Mouse (Mus musculus) kidney, embryonic 15.5 days (tissue): Measurements from ENCODE around the gene OR5BS1P. TPM values are rescaled to one million over a fixed set of nuclear protein-coding genes. Genes with fewer than 3 reads are reported as not detected.
"Not testable (repeated sequence)": the region's sequence is repeated elsewhere in the genome, so short reads cannot be mapped to it uniquely, and the experiment has no call there.

ENCODE experiments used
- ATAC-seq: fragments of 200-750 bp; cut with Nextera tagmentation; replicated peaks from 2 replicates; pipeline ENCODE4 v1.8.0; 2017; ENCODE audit warnings: moderate TSS enrichment; ENCODE audit not compliant: low FRiP score
- H3K27ac ChIP-seq: fragments of 300-500 bp; sonication (generic); 2 replicates; pipeline ENCODE4 v1.5.1; 2015; ENCODE audit warnings: mild to moderate bottlenecking, inconsistent platforms
- H3K27me3 ChIP-seq: fragments of 300-500 bp; sonication (generic); 2 replicates; pipeline ENCODE4 v1.6.1; 2015; ENCODE audit warnings: inconsistent platforms
- H3K36me3 ChIP-seq: fragments of 300-500 bp; sonication (generic); 2 replicates; pipeline ENCODE4 v1.6.1; 2015; ENCODE audit warnings: inconsistent platforms
- H3K4me1 ChIP-seq: fragments of 300-500 bp; sonication (generic); 2 replicates; pipeline ENCODE4 v1.6.1; 2015; ENCODE audit warnings: inconsistent platforms
- H3K4me2 ChIP-seq: fragments of 300-500 bp; sonication (generic); 2 replicates; pipeline ENCODE4 v1.6.1; 2015; ENCODE audit warnings: moderate library complexity, mild to moderate bottlenecking, inconsistent platforms
- H3K4me3 ChIP-seq: fragments of 300-500 bp; sonication (generic); replicated peaks from 2 replicates; pipeline ENCODE4 v1.5.1; 2015; ENCODE audit warnings: mild to moderate bottlenecking, inconsistent platforms
- H3K9ac ChIP-seq: fragments of 300-500 bp; sonication (generic); 2 replicates; pipeline ENCODE4 v1.6.1; 2015; ENCODE audit warnings: mild to moderate bottlenecking, inconsistent platforms
- H3K9me3 ChIP-seq: fragments of 300-500 bp; sonication (generic); replicated peaks from 2 replicates; pipeline ENCODE4 v1.6.1; 2016; ENCODE audit warnings: inconsistent platforms
- WGBS: fragments of 180-500 bp; shearing (Covaris S2); methylation state at CpG from one replicate; pipeline ENCODE4 v1.1.7; 2015; ENCODE audit warnings: mixed read lengths; 5-methylcytosine and 5-hydroxymethylcytosine counted together
- polyA plus RNA-seq: library from polyadenylated mRNA; unstranded; fragments of >200 nt; fragmentation: Nextera tagmentation; extraction: Ambion mirVana; gene quantifications from 2 replicates; pipeline ENCODE4 v1.2.1, GENCODE M21; 2015

OR5BS1P gene
- polyA plus RNA-seq, 1 experiment from 2014 or later = not detected

- no peak overlapping the region for H3K4me2 ChIP-seq
- H3K27me3 ChIP-seq = no peaks in the 10 kb centered on the region
- no peak overlapping the region for H3K27ac ChIP-seq
- H3K4me1 ChIP-seq = peaks cover 16% of the 10 kb centered on the region
- no peak overlapping the region for H3K4me3 ChIP-seq
- H3K9me3 ChIP-seq = no peaks in the 10 kb centered on the region
- no peaks in the 10 kb centered on the region for H3K36me3 ChIP-seq
- H3K9ac ChIP-seq = no peak overlapping the region
- 57% methylated on average over 2 of the region's 2 CpGs for WGBS
- no peak for ATAC-seq
Observed at GRCm38 (mm10) chr15:98509387-98509786, 39.7 kb downstream of the OR5BS1P start.

- H3K27me3 ChIP-seq = no peaks in the 10 kb centered on the region
- peak overlapping the region; percentile 64 for H3K4me2 ChIP-seq
- no peak overlapping the region for H3K27ac ChIP-seq
- 29% methylated on average over 25 of the region's 25 CpGs for WGBS
- H3K4me1 ChIP-seq = peaks cover 12% of the 10 kb centered on the region
- no peaks in the 10 kb centered on the region for H3K9me3 ChIP-seq
- no peaks in the 10 kb centered on the region for H3K36me3 ChIP-seq
- no peak overlapping the region for H3K9ac ChIP-seq
- peak overlapping the region; percentile 24; the same call in 1 of the 2 replicates for H3K4me3 ChIP-seq
- ATAC-seq = peak; percentile 25; the same call in 1 of the 2 replicates
Observed at GRCm38 (mm10) chr15:98510438-98511385, 41.0 kb downstream of the OR5BS1P start.

- ATAC-seq = no peak
- 68% methylated on average over 13 of the region's 13 CpGs for WGBS
- H3K27ac ChIP-seq = no peak overlapping the region
Observed at GRCm38 (mm10) chr15:98511386-98511928, 41.8 kb downstream of the OR5BS1P start.

GRCm38 (mm10) chr15:98512232-98512631 lies 42.5 kb downstream of the OR5BS1P start:
- no peak overlapping the region for H3K4me2 ChIP-seq
- no peak overlapping the region for H3K27ac ChIP-seq
- H3K9ac ChIP-seq = no peak overlapping the region
- no peak overlapping the region for H3K4me3 ChIP-seq
- peaks cover 12% of the 10 kb centered on the region for H3K4me1 ChIP-seq
- WGBS = 67% methylated on average over 8 of the region's 8 CpGs
- H3K9me3 ChIP-seq = no peaks in the 10 kb centered on the region
- no peak for ATAC-seq
- no peaks in the 10 kb centered on the region for H3K27me3 ChIP-seq
- H3K36me3 ChIP-seq = no peaks in the 10 kb centered on the region

More at GRCm38 (mm10) chr15:98511386-98511928, 41.8 kb downstream of the OR5BS1P start:
- Histone ChIP-seq H3K9ac (no peak overlapping the region), H3K9me3 (no peaks in the 10 kb centered on the region), H3K4me1 (peaks cover 12% of the 10 kb centered on the region), H3K4me2 (peak overlapping the region; percentile 64), H3K27me3 (no peaks in the 10 kb centered on the region), H3K36me3 (no peaks in the 10 kb centered on the region), H3K4me3 (no peak overlapping the region)

GRCm38 (mm10) chr15:98512799-98513321 lies 43.2 kb downstream of the OR5BS1P start:
- Histone ChIP-seq H3K4me1 (peaks cover 12% of the 10 kb centered on the region), H3K27ac (no peak overlapping the region), H3K9ac (no peak overlapping the region), H3K36me3 (peaks cover 5% of the 10 kb centered on the region), H3K27me3 (no peaks in the 10 kb centered on the region), H3K9me3 (no peaks in the 10 kb centered on the region), H3K4me3 (no peak overlapping the region), H3K4me2 (no peak overlapping the region)
- 51% methylated on average over 17 of the region's 17 CpGs for WGBS
- no peak for ATAC-seq

- not testable (repeated sequence) for ATAC-seq, H3K4me2 ChIP-seq, H3K9ac ChIP-seq, H3K4me3 ChIP-seq, H3K27me3 ChIP-seq, H3K9me3 ChIP-seq, H3K27ac ChIP-seq
- 68% methylated on average over 3 of the region's 3 CpGs for WGBS
- Histone ChIP-seq H3K4me1 (peaks cover 12% of the 10 kb centered on the region), H3K36me3 (peaks cover 12% of the 10 kb centered on the region)
Observed at GRCm38 (mm10) chr15:98513676-98514075, 44.0 kb downstream of the OR5BS1P start.

- Histone ChIP-seq H3K27me3 (no peaks in the 10 kb centered on the region), H3K4me1 (peaks cover 12% of the 10 kb centered on the region), H3K27ac (no peak overlapping the region), H3K9me3 (no peaks in the 10 kb centered on the region), H3K9ac (no peak overlapping the region), H3K36me3 (peaks cover 12% of the 10 kb centered on the region), H3K4me3 (no peak overlapping the region), H3K4me2 (no peak overlapping the region)
- WGBS = 81% methylated on average over 8 of the region's 8 CpGs
- no peak for ATAC-seq
Observed at GRCm38 (mm10) chr15:98514146-98514545, 44.5 kb downstream of the OR5BS1P start.

GRCm38 (mm10) chr15:98514845-98515244 lies 45.1 kb downstream of the OR5BS1P start:
- peaks cover 12% of the 10 kb centered on the region for H3K4me1 ChIP-seq
- not testable (repeated sequence) for ATAC-seq, H3K9me3 ChIP-seq, H3K27me3 ChIP-seq, H3K4me3 ChIP-seq, H3K27ac ChIP-seq, H3K9ac ChIP-seq, H3K4me2 ChIP-seq
- 83% methylated on average over 2 of the region's 2 CpGs for WGBS
- peaks cover 18% of the 10 kb centered on the region for H3K36me3 ChIP-seq

- Histone ChIP-seq H3K36me3 (peaks cover 45% of the 10 kb centered on the region), H3K27me3 (no peaks in the 10 kb centered on the region), H3K9me3 (no peaks in the 10 kb centered on the region), H3K4me3 (no peak overlapping the region), H3K4me1 (0 out of 2 replicates have a peak, but pooled peaks cover 4% of the 10 kb centered on the region), H3K4me2 (no peak overlapping the region), H3K27ac (no peak overlapping the region), H3K9ac (no peak overlapping the region)
- 0 out of 2 replicates have a peak, but pooled peaks have one; percentile 45 for ATAC-seq
- WGBS = 67% methylated on average over 16 of the region's 16 CpGs
Observed at GRCm38 (mm10) chr15:98517380-98518355, 48.0 kb downstream of the OR5BS1P start.

- Histone ChIP-seq H3K27ac (no peak overlapping the region), H3K9ac (no peak overlapping the region), H3K4me2 (no peak overlapping the region), H3K36me3 (peaks cover 79% of the 10 kb centered on the region), H3K4me1 (no peaks in the 10 kb centered on the region), H3K27me3 (no peaks in the 10 kb centered on the region), H3K9me3 (no peaks in the 10 kb centered on the region), H3K4me3 (no peak overlapping the region)
- 78% methylated on average over 3 of the region's 3 CpGs for WGBS
- no peak for ATAC-seq
Observed at GRCm38 (mm10) chr15:98521245-98521644, 51.5 kb downstream of the OR5BS1P start.

- Histone ChIP-seq H3K9ac (no peak overlapping the region), H3K27ac (no peak overlapping the region), H3K4me3 (no peak overlapping the region), H3K9me3 (no peaks in the 10 kb centered on the region), H3K27me3 (no peaks in the 10 kb centered on the region), H3K4me2 (no peak overlapping the region), H3K36me3 (peaks cover 99% of the 10 kb centered on the region), H3K4me1 (no peaks in the 10 kb centered on the region)
- 80% methylated on average over 5 of the region's 5 CpGs for WGBS
- no peak for ATAC-seq
Observed at GRCm38 (mm10) chr15:98526057-98526456, 56.4 kb downstream of the OR5BS1P start.
